Mouse (Mus musculus): ENCODE data around the gene Ctla4.

Ctla4 gene

DNA sequence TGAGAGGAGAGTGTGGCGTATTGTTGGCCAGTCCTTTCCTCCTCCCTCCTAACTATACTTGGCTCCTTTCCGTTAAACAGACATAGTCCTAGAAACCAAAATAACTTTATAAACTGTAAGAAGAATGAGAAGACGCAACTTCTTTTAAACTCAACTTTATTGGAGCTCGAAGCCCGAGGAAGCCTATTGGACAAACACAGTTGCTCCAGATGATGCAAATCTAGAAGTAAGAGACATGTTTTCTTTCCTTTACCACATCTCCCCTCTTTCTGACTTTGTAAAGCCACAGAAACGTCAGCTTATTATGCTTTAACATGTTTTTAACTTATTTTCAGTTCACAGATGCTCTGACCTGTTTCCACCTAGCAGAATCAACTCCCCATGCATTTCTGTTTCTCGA lies at the start of gene Ctla4:
Ctla4 (plus strand) TSS at position 20 of the 400 bp plus-strand sequence.
- no peak for DNase-seq (ENCODE audit: low spot score)

DNA sequence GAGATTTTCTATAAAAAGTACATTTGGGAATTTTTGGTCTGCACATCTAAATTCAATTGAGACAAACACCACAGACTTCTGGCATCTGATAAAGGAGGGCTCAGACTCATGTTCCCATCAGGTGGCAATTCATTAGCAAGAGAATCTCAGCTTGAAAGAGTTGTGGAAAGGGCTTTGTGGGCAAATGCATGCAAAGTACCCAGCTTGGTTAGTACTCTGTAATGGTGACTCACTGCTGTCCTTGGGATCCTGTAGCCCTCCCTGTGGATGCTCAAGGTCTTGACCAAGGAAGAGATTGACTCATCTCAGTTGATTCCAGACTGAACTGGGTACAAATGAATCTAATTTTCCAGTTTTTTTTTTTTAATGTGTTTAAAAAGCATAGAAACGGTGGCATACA lies 47.6 kb upstream of the Ctla4 start:
- DNase-seq (ENCODE audit: low spot score), result no peak

DNA sequence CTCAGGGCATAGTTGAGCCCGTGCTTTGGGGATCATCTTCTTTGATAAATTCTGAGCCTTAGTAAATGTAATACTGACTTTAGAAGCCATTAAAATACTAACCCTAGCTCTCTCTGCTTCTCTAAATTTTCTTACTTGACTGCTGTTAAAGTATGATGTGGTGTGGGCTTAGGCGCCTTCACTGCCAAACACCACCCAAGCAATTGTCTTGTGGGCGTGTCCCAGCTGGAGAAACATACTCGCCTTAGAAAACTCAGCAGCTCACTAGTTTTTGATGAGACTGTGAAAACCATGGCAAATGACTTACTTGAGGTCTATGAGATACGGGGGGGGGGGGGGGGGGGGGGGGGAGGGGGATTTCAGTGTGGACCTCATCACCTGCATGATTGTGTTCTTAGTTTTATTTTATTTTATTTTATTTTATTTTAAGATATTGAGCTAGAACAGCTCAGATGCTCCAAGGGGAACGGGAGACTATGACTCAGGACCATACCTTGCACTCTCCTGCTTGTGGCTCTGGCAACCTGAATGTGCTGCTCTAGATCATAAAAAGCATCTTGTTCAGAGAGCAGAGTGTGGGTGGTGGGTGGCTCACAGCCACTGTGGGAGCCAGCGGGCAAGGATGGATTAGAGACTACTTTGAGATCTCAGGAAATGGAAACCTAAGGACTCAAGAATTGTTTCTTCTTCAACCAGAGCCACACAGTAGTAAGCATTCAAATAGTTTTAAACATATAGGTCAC lies 41.3 kb upstream of the Ctla4 start:
- no peak for DNase-seq (ENCODE audit: low spot score)

DNA sequence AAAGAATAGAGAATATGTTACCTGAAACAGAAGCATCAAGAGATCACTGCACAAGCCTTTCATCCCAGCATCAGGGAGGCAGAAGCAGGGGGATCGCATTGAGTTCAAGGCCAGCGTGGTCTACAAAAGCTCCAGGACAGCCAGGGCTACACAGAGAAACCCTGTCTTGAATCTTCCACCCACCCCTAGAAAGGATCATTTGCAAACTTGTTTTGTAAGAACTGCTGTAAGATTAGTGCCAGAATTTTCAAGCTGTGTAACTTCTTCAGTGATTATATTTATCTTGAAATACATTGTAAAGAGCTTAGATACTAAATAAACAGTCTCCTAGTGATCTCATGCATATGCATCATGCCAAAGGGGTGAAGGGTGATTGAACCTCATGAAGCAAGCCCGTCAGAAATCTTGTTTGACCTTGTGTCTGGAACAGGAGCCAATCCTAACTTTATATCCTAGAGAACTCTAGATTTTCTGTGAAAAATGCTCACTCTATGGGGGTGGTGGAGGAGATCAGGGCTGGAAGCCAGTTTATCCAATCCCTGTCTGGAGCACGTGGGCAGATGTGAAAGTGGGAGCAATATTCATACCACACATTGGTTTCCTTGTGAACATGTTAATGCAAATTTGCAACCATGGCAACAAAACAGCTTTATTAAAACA lies 40.1 kb upstream of the Ctla4 start:
- DNase-seq (ENCODE audit: low spot score), result no peak

DNA sequence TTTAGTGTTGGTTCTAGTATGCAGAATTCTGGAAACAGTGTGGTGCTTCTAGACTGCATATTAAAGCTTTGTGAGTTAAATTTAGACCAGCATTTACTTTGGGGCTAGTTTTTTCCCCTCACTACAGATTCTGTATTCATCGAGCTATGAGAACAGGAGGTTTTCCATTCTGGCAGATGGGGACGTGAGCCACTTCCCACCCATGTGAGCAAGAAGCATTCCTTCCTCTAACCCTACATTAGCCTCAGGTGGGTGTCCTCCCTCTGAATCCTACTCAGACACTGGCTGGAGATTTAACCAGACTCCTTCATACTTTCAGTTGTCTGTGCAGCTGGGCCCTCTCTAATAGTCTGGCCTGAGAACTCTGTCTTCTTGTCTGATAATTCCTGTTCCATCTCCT lies 37.7 kb upstream of the Ctla4 start:
- DNase-seq (ENCODE audit: low spot score), result no peak

DNA sequence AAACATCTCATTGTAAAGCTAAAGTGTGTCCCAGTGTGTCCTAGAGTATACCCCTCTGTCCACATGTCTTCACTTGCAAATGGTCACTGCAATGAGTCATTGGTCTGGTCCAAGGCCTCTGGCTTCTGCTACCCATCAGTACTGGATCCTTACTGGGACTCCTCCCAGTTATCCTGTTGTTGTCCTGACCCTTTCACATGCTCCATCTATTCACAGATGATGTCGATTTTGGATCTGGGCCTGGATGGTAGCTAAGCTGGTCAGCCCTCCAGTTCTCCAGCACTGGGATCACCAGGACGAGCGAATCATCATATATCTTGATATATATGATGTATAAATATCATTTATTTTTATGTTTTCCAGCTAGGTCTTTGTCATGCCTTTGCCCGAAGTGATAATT lies 37.0 kb upstream of the Ctla4 start:
- DNase-seq (ENCODE audit: low spot score), result no peak

DNA sequence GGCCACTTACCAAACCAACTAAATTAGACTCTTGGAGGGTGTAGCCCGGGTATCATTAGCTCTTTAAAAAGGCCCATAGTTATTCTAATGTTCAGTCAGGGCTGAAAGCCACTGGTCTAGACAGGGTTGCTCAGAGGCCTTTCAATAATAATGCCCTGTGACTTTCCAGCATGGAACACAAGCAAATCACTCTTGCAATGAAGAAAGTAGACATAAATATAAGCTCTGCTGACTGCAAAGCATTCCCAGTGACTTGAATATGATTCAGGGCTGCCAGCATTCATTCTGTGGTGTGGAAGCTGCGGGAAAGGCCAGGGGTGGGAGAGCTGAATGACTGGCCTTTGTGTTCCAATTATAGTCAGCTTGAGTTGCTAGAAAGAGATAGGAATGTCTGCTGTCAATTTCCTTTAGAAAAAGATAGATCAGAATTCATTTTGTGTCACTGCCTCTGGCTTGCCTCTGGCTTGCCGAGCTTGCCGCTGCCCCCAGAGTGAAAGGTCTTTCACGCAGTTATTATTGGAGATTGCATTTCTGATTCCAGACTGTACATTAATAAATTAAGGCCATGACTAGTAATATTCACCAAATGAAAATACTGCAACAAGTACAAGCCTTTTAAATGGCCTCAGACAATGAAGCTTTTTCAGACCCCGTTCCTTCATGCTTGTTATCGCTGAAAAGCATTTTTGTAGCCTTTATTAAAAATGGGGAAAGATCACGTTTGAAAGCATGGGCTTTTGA lies 35.6 kb upstream of the Ctla4 start:
- DNase-seq (ENCODE audit: low spot score), result peak; percentile 77

DNA sequence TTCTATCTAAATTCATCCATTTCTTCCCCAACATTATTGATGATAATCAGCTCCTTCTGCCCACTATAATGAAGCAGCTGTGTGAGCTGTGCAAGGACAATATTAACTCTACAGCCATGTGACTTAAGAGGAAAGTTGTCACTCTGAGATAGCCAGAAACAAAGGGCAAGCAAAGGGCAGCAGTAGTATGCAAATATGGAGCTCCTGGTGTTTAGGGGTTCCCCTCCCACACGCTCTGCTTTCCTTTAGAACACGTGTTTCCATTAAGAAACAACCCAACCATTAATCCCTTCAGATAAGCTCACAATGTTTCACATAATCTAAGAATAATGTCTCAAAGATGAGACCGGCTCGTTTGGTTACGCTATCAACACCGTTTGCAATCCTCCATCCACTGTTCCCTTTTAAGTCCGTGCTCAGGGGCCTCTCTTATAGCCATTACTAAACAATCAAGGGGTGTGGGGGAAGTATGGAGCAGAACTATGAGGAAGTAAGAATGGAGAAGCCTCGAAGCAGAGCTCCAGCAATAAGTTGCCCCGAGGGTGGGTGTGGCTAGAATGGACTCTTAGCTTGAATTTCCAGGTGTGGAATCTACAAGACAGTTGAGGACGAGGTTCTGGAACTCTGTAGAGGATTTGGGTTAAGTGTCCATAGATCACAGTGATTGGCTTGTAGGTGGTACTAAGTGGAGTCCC lies 34.6 kb upstream of the Ctla4 start:
- DNase-seq (ENCODE audit: low spot score), result no peak

DNA sequence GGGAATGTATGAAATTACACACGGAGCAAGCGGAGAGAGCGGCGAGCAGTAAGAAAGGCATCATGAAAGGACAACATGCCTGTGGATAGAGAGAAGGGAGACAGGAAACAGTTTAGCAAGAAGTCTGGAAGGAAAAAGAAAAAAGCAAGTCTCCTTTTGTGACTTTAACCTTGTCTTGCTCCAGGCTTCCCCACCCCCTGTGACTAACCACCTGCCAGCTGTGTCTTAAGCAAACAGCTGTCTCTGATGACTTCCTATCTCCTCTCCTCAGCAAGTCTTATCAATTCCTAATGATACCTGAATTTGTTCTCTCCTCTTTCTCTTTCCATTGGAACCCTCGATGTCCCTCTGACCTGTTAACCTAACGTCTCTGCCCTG lies 34.0 kb upstream of the Ctla4 start:
- DNase-seq (ENCODE audit: low spot score), result no peak

DNA sequence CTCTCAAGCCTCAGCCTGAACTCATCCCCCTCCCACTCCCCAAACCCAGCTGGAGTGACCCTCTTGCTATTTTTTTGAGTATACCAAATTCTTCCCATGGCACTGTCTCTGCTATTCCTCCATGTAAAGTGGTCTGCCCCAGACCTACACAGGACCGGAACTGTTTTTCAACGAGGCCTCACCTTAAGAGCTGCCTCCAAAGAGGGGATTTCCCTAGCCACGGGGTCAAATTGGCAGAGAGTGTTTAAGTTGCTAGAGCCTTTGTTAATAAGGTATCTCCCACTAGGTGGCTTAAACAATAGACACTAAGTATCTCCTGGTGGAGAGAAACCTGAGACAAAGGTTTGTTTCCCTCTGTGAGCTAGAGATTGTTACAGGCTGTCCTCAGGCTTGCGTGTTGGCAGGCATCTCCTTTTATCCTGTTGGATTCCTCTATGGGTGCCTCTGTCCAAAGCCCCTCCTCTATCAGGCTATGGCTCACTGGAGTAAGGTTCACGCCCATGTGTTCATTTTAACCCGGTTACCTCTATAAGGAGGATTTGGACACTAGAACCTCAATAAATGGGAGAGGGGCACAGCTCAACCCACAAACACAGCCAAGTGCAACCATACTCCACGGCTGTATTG lies 33.4 kb upstream of the Ctla4 start:
- DNase-seq (ENCODE audit: low spot score), result no peak

DNA sequence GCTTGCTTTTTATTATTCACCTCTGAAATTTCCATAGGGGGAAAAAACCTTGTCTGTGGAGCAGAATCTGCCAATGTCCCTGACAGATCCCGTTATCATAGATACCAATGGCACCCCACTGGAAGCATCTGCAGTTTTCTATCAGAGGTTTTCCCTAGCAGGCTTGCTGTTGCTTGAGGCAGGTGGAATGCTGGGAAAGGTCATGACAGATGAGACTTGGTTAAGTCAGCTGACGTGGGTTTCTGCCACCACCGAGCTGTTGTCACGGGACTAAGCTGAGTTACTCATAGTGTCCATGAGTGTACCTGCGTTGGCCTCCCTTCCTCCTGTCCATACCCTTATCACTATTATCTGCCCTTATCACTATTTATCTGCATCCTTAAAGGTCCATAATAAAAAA lies 32.8 kb upstream of the Ctla4 start:
- no peak for DNase-seq (ENCODE audit: low spot score)

DNA sequence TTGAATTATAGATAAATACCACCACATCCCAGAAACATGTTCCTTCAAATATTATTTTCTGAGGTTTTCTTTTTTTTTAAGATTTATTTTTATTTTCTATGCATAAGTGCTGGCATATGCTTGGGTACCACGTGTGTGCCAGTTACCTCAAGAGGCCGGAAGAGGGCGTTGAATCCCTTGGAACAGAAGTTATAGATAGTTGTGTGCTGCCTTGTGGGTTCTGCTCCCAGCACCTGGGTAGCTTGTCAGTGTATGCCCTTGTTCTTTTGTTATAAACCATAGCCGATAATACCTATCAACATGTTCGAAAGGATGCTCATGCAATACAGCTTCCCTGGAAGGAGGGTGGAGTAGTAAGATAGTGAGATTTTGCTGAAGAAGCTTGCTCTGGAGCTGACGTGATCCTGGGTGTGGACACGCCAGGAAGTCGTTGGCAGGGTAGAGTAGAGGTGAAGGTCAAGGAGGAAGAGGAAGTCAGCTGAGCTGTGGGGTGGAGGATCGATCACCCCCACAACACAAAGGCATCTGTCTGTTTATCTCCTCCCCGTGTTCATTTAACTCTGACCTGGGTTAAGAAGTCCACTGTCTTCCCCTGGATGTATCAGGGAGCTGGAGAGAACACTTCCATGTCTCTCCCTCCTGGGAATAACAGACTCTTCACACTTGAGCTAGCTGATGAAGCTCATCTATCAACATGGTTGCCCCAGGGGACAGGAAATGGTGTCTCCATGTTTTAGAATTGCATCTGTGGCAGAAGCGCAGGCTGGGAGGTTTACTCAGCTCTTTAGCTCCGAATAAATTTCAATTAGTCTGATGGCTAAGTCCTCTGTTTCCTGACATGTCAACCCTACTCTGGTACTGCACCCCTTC lies 29.2 kb upstream of the Ctla4 start:
- peak; percentile 47 for DNase-seq (ENCODE audit: low spot score)

DNA sequence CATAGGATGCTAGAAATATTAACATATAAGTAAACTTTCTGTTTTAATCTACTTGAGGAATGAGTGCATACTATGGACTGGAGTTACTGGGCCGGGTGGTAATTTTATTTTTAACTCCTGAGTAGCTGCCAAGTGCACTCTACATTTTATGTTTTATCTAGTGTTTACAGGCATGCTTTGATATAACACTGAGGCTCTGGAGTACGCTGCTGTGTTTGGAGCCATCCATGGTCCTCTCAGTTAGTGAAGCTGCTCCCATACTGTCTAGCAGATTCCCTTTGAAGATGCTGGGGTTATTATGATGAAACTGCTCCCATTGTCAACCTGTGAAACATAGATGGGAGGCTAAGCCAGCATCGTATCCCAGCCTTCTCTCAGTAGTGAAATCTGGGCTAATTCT lies 27.6 kb upstream of the Ctla4 start:
- no peak for DNase-seq (ENCODE audit: low spot score)

DNA sequence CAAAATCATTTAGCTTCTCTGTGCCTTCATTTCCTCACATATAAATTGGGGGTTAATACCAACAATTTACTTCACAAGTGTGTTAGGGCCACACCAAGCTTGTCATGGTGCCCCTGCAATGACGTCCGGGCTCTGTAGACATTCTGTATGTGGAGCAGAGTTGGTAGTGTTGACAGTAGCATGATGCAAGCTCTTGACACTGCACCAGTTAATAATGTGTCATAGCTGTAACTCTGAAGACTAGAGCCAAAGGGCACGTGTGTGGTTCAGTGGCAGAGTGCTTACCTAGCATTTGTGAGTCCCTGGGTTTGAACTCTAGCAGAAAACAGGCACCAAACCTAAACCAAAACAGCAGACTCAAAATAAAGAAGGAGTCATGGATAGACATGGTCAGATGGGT lies 27.0 kb upstream of the Ctla4 start:
- no peak for DNase-seq (ENCODE audit: low spot score)

DNA sequence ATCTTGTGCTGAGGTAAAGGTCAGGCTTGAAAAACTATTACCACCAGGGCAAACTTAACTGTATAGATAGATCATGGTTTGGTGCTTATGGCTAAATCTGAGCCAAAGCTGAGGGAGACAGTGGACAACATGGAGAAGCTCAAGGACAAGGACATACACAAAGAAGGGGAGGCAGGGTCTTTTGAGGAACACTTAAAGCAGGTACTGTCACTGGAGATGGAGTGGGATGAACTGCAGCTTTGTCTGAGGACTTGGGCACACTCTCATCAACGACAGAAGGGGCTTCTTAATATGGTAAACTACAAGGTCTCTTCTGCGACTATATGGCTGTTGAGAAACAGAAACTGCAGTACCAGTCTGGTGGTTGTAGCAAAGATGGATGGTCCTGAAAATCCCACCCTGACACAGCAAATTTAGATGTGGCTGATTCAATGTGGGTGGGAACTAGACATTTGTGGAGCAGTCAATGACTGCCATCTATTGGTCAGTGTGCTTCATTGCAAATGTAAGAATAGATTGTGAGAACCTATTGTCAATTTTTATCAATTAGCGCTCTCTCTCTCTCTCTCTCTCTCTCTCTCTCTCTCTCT lies 26.3 kb upstream of the Ctla4 start:
- DNase-seq (ENCODE audit: low spot score), result peak; percentile 91

DNA sequence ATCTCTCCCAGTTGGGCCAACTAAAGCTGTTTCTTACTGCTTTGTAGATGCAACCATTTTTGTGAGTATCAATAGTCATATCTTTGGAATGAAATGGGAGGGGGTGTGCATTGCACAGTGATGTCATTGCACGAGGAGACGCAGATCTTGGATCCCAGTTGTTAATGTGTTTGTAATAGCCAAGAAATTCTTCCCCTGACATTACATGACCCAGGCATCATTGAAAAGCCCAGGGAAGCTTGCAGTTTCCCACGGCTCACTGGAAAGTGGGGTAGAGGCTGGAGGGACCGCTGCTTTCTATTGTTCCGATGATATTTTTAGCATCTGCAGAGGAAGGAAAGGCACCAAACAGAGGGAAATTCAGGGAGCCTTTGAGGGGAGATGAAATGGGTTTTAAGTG lies 25.8 kb upstream of the Ctla4 start:
- no peak for DNase-seq (ENCODE audit: low spot score)

DNA sequence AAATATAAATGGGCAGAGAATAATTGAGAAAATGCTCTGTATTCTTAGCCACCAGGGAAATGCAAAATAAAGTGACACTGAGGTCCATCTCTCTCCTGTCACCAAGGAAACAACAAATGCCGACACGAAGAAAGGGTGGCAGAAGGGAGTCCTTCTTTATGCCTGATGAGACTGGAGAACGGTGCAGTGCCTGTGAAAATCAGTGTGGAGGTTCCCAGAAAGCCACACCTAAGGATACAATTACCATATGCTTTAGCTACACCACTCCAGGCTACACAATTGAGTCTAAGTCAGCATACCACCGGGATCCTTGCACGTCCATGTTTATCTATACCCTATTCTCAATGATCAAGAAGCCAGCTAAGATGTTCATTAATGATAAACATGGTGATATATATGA lies 25.4 kb upstream of the Ctla4 start:
- DNase-seq (ENCODE audit: low spot score), result no peak

DNA sequence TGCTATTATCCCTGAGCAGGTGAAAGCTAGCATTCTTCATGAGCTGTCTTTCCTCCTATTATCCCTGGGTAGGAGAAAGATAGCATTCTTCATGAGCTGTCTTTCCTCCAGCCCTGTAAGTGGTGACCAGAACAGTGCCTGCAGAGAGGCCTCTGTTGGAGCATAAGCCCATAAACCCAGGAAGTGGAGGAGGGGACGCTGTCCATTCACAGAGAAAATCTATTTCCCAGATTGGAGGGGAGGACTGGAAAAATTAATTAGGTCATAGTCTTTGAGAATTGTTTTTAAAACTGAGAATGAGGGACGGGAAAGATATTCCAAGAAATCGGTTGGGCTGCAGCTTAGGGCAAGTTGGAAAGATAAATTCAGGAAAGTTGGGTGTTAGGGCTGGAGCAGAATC lies 24.3 kb upstream of the Ctla4 start:
- DNase-seq (ENCODE audit: low spot score), result no peak

DNA sequence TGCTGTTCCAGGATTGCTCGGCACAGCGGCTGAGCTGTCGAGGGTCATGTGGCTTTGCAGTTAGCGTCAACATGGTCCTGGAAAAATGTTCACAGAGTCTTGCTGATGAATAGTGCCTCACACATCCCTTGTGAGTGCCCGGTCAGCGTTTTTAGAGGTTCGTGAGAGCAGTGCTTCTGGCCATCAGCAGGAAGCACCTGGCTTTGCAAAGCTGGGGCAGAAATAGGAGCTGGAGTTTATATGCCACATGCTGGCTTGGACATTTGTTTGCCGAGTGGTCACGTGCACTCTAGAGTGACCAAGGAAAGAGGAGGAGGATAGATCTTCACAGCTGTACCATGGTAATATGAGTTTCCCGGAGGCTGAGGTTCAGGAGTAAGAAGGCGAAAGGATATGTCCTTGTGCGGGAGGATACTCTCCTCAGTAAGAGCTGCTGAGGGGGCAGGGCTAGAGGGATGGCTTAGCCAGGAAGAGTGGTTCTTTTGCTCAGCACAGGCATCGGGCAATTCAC lies 23.8 kb upstream of the Ctla4 start:
- peak; percentile 33 for DNase-seq (ENCODE audit: low spot score)

DNA sequence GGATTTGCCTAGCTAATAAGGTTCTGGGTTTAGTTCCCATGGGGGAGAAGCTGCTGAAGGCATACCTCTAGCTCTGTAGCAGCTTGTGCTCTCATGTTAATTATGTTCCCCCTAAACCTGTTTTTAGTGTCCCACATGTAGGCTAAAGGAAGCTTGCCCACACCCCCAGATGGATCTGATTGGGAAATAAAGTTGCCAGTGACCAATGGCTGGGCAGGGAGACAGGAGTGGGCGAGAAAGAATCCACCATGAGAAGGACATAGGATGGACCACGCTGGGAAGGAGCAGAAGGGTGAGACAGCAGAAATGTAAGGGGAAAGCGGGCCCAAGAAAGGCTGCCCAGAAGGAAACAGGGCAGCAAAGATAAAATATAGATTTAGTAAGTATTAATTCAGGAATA lies 23.1 kb upstream of the Ctla4 start:
- DNase-seq (ENCODE audit: low spot score), result no peak

DNA sequence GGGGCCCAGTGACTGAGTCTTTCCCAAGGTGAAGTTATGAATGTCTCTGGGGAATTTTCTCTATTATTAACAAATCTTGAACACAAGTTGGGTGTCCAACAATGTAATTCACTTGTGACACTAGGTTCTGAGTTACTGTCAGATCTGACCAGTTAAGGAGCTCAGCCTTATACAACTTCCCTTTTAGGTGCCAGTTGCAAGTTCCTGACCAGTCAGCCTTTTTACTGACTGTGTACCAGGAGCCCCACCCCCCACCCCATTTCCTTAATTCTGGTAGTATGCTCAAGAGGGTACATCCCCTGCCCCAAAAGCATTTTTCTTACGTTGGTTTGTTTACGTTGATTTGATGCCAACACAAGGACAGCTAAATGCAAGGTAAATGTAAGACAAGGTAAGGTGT lies 21.6 kb upstream of the Ctla4 start:
- no peak for DNase-seq (ENCODE audit: low spot score)

Measured in embryo, embryonic 10.5 days (tissue).